In genomic region chr15:78925129-78925528, GRCm38 (mm10) we compare ENCODE assay signal across 8 mouse cellular contexts. TPM values are rescaled to one million over a fixed set of nuclear protein-coding genes. Genes with fewer than 3 reads are reported as not detected.
A peak's percentile ranks its signal among the peaks of the same experiment; 100 is the strongest.
DNase-seq lines count a peak whose midpoint lies in the region; ATAC-seq lines count a peak whose summit lies in the region.

No protein-coding gene starts in this region.

- no peak for ATAC-seq in liver, embryonic 11.5 days (replicated peaks; ENCODE audit: low FRiP score)
- no peak for ATAC-seq in kidney, embryonic 14.5 days (ENCODE audit: low FRiP score, low TSS enrichment)
- ATAC-seq in stomach, embryonic 14.5 days (ENCODE audit: insufficient number of reproducible peaks, insufficient read depth, low FRiP score, low read depth): no peak
- ATAC-seq in forebrain, embryonic 15.5 days (replicated peaks): no peak

- H3K9me3 ChIP-seq in liver, embryonic 11.5 days (ENCODE audit: control insufficient read depth, low read length): no peaks in the 10 kb centered on the region
- H3K9me3 ChIP-seq in embryonic facial prominence, embryonic 10.5 days: no peaks in the 10 kb centered on the region
- H3K9me3 ChIP-seq in kidney, embryonic 14.5 days (ENCODE audit: control insufficient read depth, low read length): no peaks in the 10 kb centered on the region
- no peaks in the 10 kb centered on the region for H3K9me3 ChIP-seq in stomach, embryonic 14.5 days (ENCODE audit: control insufficient read depth, low read depth, low read length)
- H3K9me3 ChIP-seq in forebrain, embryonic 15.5 days: no peaks in the 10 kb centered on the region

- 51% methylated on average over 8 of the region's 8 CpGs for WGBS in liver, embryonic 11.5 days
- 34% methylated on average over 8 of the region's 8 CpGs for WGBS in embryonic facial prominence, embryonic 10.5 days
- WGBS in kidney, embryonic 14.5 days: 31% methylated on average over 8 of the region's 8 CpGs
- 33% methylated on average over 8 of the region's 8 CpGs for WGBS in stomach, embryonic 14.5 days
- WGBS in forebrain, embryonic 15.5 days: 41% methylated on average over 8 of the region's 8 CpGs

- H3K4me2 ChIP-seq in liver, embryonic 11.5 days: peak overlapping the region; percentile 97
- H3K4me2 ChIP-seq in kidney, embryonic 14.5 days (replicated peaks; ENCODE audit: low read depth, low read length): no peak overlapping the region
- H3K4me2 ChIP-seq in stomach, embryonic 14.5 days (replicated peaks; ENCODE audit: low read depth, low read length): no peak overlapping the region
- no peak overlapping the region for H3K4me2 ChIP-seq in forebrain, embryonic 15.5 days (replicated peaks)

- peak overlapping the region; percentile 89 for H3K27ac ChIP-seq in liver, embryonic 11.5 days (ENCODE audit: low read depth, low read length)
- peak overlapping the region; percentile 88 for H3K27ac ChIP-seq in embryonic facial prominence, embryonic 10.5 days (replicated peaks)
- H3K27ac ChIP-seq in kidney, embryonic 14.5 days (ENCODE audit: low read depth, low read length): peak overlapping the region; percentile 88; the same call in 1 of the 2 replicates
- H3K27ac ChIP-seq in stomach, embryonic 14.5 days (ENCODE audit: low read length): peak overlapping the region; percentile 98
- no peak overlapping the region for H3K27ac ChIP-seq in forebrain, embryonic 15.5 days (replicated peaks)

- H3K9ac ChIP-seq in liver, embryonic 11.5 days (ENCODE audit: low read depth, low read length): peak overlapping the region; percentile 77; the same call in 1 of the 2 replicates
- H3K9ac ChIP-seq in kidney, embryonic 14.5 days (ENCODE audit: low read depth, low read length): 0 out of 2 replicates have a peak overlapping the region, but pooled peaks have one; percentile 25
- no peak overlapping the region for H3K9ac ChIP-seq in stomach, embryonic 14.5 days (replicated peaks; ENCODE audit: low read depth, low read length)
- H3K9ac ChIP-seq in forebrain, embryonic 15.5 days (replicated peaks): no peak overlapping the region

- H3K36me3 ChIP-seq in liver, embryonic 11.5 days (ENCODE audit: control insufficient read depth, insufficient read depth, low read length): peaks cover 9% of the 10 kb centered on the region
- H3K36me3 ChIP-seq in embryonic facial prominence, embryonic 10.5 days (replicated peaks): peaks cover 13% of the 10 kb centered on the region
- H3K36me3 ChIP-seq in kidney, embryonic 14.5 days (ENCODE audit: control insufficient read depth, insufficient read depth, low read length): peaks cover 7% of the 10 kb centered on the region
- H3K36me3 ChIP-seq in stomach, embryonic 14.5 days (ENCODE audit: control insufficient read depth, insufficient read depth, low read length): peaks cover 11% of the 10 kb centered on the region
- no peaks in the 10 kb centered on the region for H3K36me3 ChIP-seq in forebrain, embryonic 15.5 days

- no peak for DNase-seq in liver, embryonic 11.5 days (ENCODE audit: low spot score)
- no peak for DNase-seq in liver
- DNase-seq in embryonic facial prominence, embryonic 10.5 days (ENCODE audit: low spot score): no peak
- DNase-seq in left cerebral cortex, adult 8-10 months (ENCODE audit: low spot score in 2 of 2): no peak
- no peak for DNase-seq in gastrocnemius, adult 18-20 months (ENCODE audit: low spot score)

- H3K27me3 ChIP-seq in liver, embryonic 11.5 days (replicated peaks; ENCODE audit: control insufficient read depth, insufficient read depth, low read length): no peaks in the 10 kb centered on the region
- peaks cover 13% of the 10 kb centered on the region for H3K27me3 ChIP-seq in embryonic facial prominence, embryonic 10.5 days (replicated peaks; ENCODE audit: low read depth, poor library complexity, severe bottlenecking)
- H3K27me3 ChIP-seq in kidney, embryonic 14.5 days (ENCODE audit: control insufficient read depth, insufficient read depth, low read length): no peaks in the 10 kb centered on the region
- H3K27me3 ChIP-seq in stomach, embryonic 14.5 days (ENCODE audit: control insufficient read depth, insufficient read depth, low read length): no peaks in the 10 kb centered on the region
- no peaks in the 10 kb centered on the region for H3K27me3 ChIP-seq in forebrain, embryonic 15.5 days

- H3K4me3 ChIP-seq in liver, embryonic 11.5 days (ENCODE audit: low read depth, low read length): no peak overlapping the region
- H3K4me3 ChIP-seq in embryonic facial prominence, embryonic 10.5 days: no peak overlapping the region
- no peak overlapping the region for H3K4me3 ChIP-seq in kidney, embryonic 14.5 days (ENCODE audit: low read length)
- no peak overlapping the region for H3K4me3 ChIP-seq in stomach, embryonic 14.5 days (ENCODE audit: low read depth, low read length)
- H3K4me3 ChIP-seq in forebrain, embryonic 15.5 days: no peak overlapping the region

- peaks cover 63% of the 10 kb centered on the region for H3K4me1 ChIP-seq in liver, embryonic 11.5 days (replicated peaks; ENCODE audit: control insufficient read depth, insufficient read depth, low read length)
- peaks cover 50% of the 10 kb centered on the region for H3K4me1 ChIP-seq in embryonic facial prominence, embryonic 10.5 days
- peaks cover 29% of the 10 kb centered on the region for H3K4me1 ChIP-seq in kidney, embryonic 14.5 days (ENCODE audit: control insufficient read depth, insufficient read depth, low read length)
- peaks cover 19% of the 10 kb centered on the region for H3K4me1 ChIP-seq in stomach, embryonic 14.5 days (ENCODE audit: control insufficient read depth, insufficient read depth, low read length)
- H3K4me1 ChIP-seq in forebrain, embryonic 15.5 days: peaks cover 27% of the 10 kb centered on the region

RNA-seq across cellular contexts. Expression of gene Lgals1, which starts 1.4 kb away (rescaled TPM):
- 761 and 837 TPM in 2 replicates for polyA plus RNA-seq in liver, embryonic 11.5 days (2014; fragmentation: Nextera tagmentation; extraction: Ambion mirVana)
- 241 and 316 TPM in 2 replicates for polyA plus RNA-seq in embryonic facial prominence, embryonic 10.5 days (2016; fragmentation: Nextera tagmentation; extraction: Ambion mirVana)
- 584 and 814 TPM in 2 replicates for polyA plus RNA-seq in kidney, embryonic 14.5 days (2014; fragmentation: Nextera tagmentation; extraction: Ambion mirVana)
- 1,620 and 1,697 TPM in 2 replicates for polyA plus RNA-seq in stomach, embryonic 14.5 days (2014; fragmentation: Nextera tagmentation; extraction: Ambion mirVana)
- total RNA-seq in left cerebral cortex, adult 8-10 months (2022): 10 to 100 TPM; 19.2 to 31.4 (median 26.5) TPM
- total RNA-seq in gastrocnemius, adult 18-20 months (2021): 100 to 1,000 TPM; 229 to 364 TPM
- polyA plus RNA-seq in forebrain, embryonic 15.5 days (2015; fragmentation: Nextera tagmentation; extraction: Ambion mirVana): 61.7 and 66.5 TPM in 2 replicates

RNA-seq across cellular contexts. Expression of gene Nol12, which starts 9.6 kb away (rescaled TPM):
- 69.6 and 75.3 TPM in 2 replicates for polyA plus RNA-seq in liver, embryonic 11.5 days (2014; fragmentation: Nextera tagmentation; extraction: Ambion mirVana)
- polyA plus RNA-seq in embryonic facial prominence, embryonic 10.5 days (2016; fragmentation: Nextera tagmentation; extraction: Ambion mirVana): 69.2 and 71.5 TPM in 2 replicates
- polyA plus RNA-seq in kidney, embryonic 14.5 days (2014; fragmentation: Nextera tagmentation; extraction: Ambion mirVana): 55.8 and 64.6 TPM in 2 replicates
- polyA plus RNA-seq in stomach, embryonic 14.5 days (2014; fragmentation: Nextera tagmentation; extraction: Ambion mirVana): 45.9 and 56.7 TPM in 2 replicates
- total RNA-seq in left cerebral cortex, adult 8-10 months (2022): 10 to 100 TPM; 35.8 to 43.5 (median 39.9) TPM
- 10 to 100 TPM; 26.4 to 29.1 TPM for total RNA-seq in gastrocnemius, adult 18-20 months (2021)
- polyA plus RNA-seq in forebrain, embryonic 15.5 days (2015; fragmentation: Nextera tagmentation; extraction: Ambion mirVana): 57.4 and 59.3 TPM in 2 replicates

RNA-seq across cellular contexts. Expression of gene Pdxp, which starts 11.4 kb away (rescaled TPM):
- 23.7 and 23.8 TPM in 2 replicates for polyA plus RNA-seq in liver, embryonic 11.5 days (2014; fragmentation: Nextera tagmentation; extraction: Ambion mirVana)
- polyA plus RNA-seq in embryonic facial prominence, embryonic 10.5 days (2016; fragmentation: Nextera tagmentation; extraction: Ambion mirVana): 32.6 and 36.5 TPM in 2 replicates
- 20.5 and 25.8 TPM in 2 replicates for polyA plus RNA-seq in kidney, embryonic 14.5 days (2014; fragmentation: Nextera tagmentation; extraction: Ambion mirVana)
- 15.7 and 17.9 TPM in 2 replicates for polyA plus RNA-seq in stomach, embryonic 14.5 days (2014; fragmentation: Nextera tagmentation; extraction: Ambion mirVana)
- 100 to 1,000 TPM; 157 to 176 (median 166) TPM for total RNA-seq in left cerebral cortex, adult 8-10 months (2022)
- 1 to 10 TPM; 1.3 to 1.9 TPM for total RNA-seq in gastrocnemius, adult 18-20 months (2021)
- polyA plus RNA-seq in forebrain, embryonic 15.5 days (2015; fragmentation: Nextera tagmentation; extraction: Ambion mirVana): 99.5 and 101 TPM in 2 replicates

RNA-seq across cellular contexts. Expression of gene Triobp, which starts 22.4 kb away (rescaled TPM):
- 46.7 and 50.7 TPM in 2 replicates for polyA plus RNA-seq in liver, embryonic 11.5 days (2014; fragmentation: Nextera tagmentation; extraction: Ambion mirVana)
- 46.7 and 49.4 TPM in 2 replicates for polyA plus RNA-seq in embryonic facial prominence, embryonic 10.5 days (2016; fragmentation: Nextera tagmentation; extraction: Ambion mirVana)
- 50.6 and 54.9 TPM in 2 replicates for polyA plus RNA-seq in kidney, embryonic 14.5 days (2014; fragmentation: Nextera tagmentation; extraction: Ambion mirVana)
- 50.2 TPM in 2 replicates for polyA plus RNA-seq in stomach, embryonic 14.5 days (2014; fragmentation: Nextera tagmentation; extraction: Ambion mirVana)
- total RNA-seq in left cerebral cortex, adult 8-10 months (2022): 10 to 100 TPM; 10.8 to 16.3 (median 11.7) TPM
- total RNA-seq in gastrocnemius, adult 18-20 months (2021): 10 to 100 TPM; 38.8 to 40.7 TPM
- polyA plus RNA-seq in forebrain, embryonic 15.5 days (2015; fragmentation: Nextera tagmentation; extraction: Ambion mirVana): 43.3 and 49.9 TPM in 2 replicates

RNA-seq across cellular contexts. Expression of gene Sh3bp1, which starts 25.6 kb away (rescaled TPM):
- 69.4 and 70.3 TPM in 2 replicates for polyA plus RNA-seq in liver, embryonic 11.5 days (2014; fragmentation: Nextera tagmentation; extraction: Ambion mirVana)
- 35.6 and 36.1 TPM in 2 replicates for polyA plus RNA-seq in embryonic facial prominence, embryonic 10.5 days (2016; fragmentation: Nextera tagmentation; extraction: Ambion mirVana)
- polyA plus RNA-seq in kidney, embryonic 14.5 days (2014; fragmentation: Nextera tagmentation; extraction: Ambion mirVana): 32.7 and 38.5 TPM in 2 replicates
- 43.5 and 51.4 TPM in 2 replicates for polyA plus RNA-seq in stomach, embryonic 14.5 days (2014; fragmentation: Nextera tagmentation; extraction: Ambion mirVana)
- 10 to 100 TPM; 26.2 to 38.6 (median 32.2) TPM for total RNA-seq in left cerebral cortex, adult 8-10 months (2022)
- 1 to 10 TPM; 1.0 to 1.9 TPM for total RNA-seq in gastrocnemius, adult 18-20 months (2021)
- 3.6 and 5.9 TPM in 2 replicates for polyA plus RNA-seq in forebrain, embryonic 15.5 days (2015; fragmentation: Nextera tagmentation; extraction: Ambion mirVana)

Comparison
In these comparisons a context has a peak if more than half of its experiments do, and no peak if none do; other contexts are left out.
1. H3K9ac ChIP-seq: peak in liver, embryonic 11.5 days (single experiment) and kidney, embryonic 14.5 days (single experiment); none in stomach, embryonic 14.5 days (single experiment) and forebrain, embryonic 15.5 days (single experiment).